19 mouse cellular contexts compared by ENCODE assay signal in genomic region chr7:11617082-11617481, GRCm38 (mm10). TPM values are rescaled to one million over a fixed set of nuclear protein-coding genes. Genes with fewer than 3 reads are reported as not detected.
DNase-seq lines count a peak whose midpoint lies in the region; ATAC-seq and TF ChIP-seq lines count a peak whose summit lies in the region.
"Not testable (repeated sequence)": the region's sequence is repeated elsewhere in the genome, so short reads cannot be mapped to it uniquely, and the experiment has no call there.
"Had no signal": no experiment of that assay in that cellular context is flagged by ENCODE, and none has a peak within 500 bp of the region (broad histone marks: within the 10 kb centered on the region; RNA-seq: fewer than 3 reads in every experiment).

No protein-coding gene starts in this region.

- H3K4me3 ChIP-seq in CH12.LX (replicated peaks in 1 of 3; ENCODE audit: low read depth in 2 of 3, low read length in 2 of 3, poor library complexity in 1 of 3); limb, embryonic 11.5 days (ENCODE audit: low read depth, low read length): not testable (repeated sequence)

- TF ChIP-seq RAD21 in CH12.LX (IDR thresholded peaks at IDR 0.05; ENCODE audit: low read depth, low read length): peak; percentile 34

- not testable (repeated sequence) for H3K79me2 ChIP-seq in CH12.LX (replicated peaks; ENCODE audit: control insufficient read depth, extremely low read depth, insufficient read depth, poor library complexity, severe bottlenecking)

- not testable (repeated sequence) for TF ChIP-seq EP300 in CH12.LX (IDR thresholded peaks at IDR 0.05; ENCODE audit: low read length)

- peak in 1 of 2 experiments; percentile 34; a peak in 2 of 4 replicates for TF ChIP-seq CTCF in CH12.LX (conservative IDR thresholded peaks at IDR 0.05 in 1 of 2, IDR thresholded peaks at IDR 0.05 in 1 of 2; ENCODE audit: low read depth in 2 of 2, low read length in 2 of 2)

- H3K27me3 ChIP-seq in CH12.LX (replicated peaks); limb, embryonic 11.5 days (ENCODE audit: control insufficient read depth, insufficient read depth, low read length): not testable (repeated sequence)

- DNase-seq in CH12.LX (ENCODE audit: extremely low read depth): peak; percentile 3
- DNase-seq in WW6 (ENCODE audit: low read depth, low spot score): peak; percentile 28
- DNase-seq in cerebellum, postnatal 10 days: peak; percentile 1 to 6
- peak; percentile 1 to 2 for DNase-seq in heart, postnatal 10 days
- peak; percentile 1 to 41 for DNase-seq in kidney, adult 8-10 months
- peak; percentile 59 for DNase-seq in limb, embryonic 11.5 days (ENCODE audit: low spot score)
- DNase-seq in neural tube, embryonic 10.5 days (ENCODE audit: extremely low spot score, low spot score): peak; percentile 48
- DNase-seq in thymus, postnatal 14 days: peak; percentile 2

- in situ Hi-C loops in CH12.LX (cut with MboI; ENCODE audit: low pct_ligation_motif_present, low pct_unique_long_range_greater_than_20kb, low sequenced_read_pairs): not testable (repeated sequence)

- intact Hi-C loops in heart, postnatal 10 days (cut with DNase I): not testable (repeated sequence)

- ATAC-seq in limb, embryonic 11.5 days (ENCODE audit: insufficient number of reproducible peaks, low FRiP score, low TSS enrichment, low read depth): not testable (repeated sequence)

- not testable (repeated sequence) for TF ChIP-seq POLR2A in CH12.LX (IDR thresholded peaks at IDR 0.05; ENCODE audit: low read depth, low read length)

- dilution Hi-C loops in CH12.LX (cut with MboI; ENCODE audit: extremely low pct_ligation_motif_present, extremely low pct_unique_long_range_greater_than_20kb, low sequenced_read_pairs): not testable (repeated sequence)

- H3K36me3 ChIP-seq in CH12.LX (replicated peaks in 1 of 2; ENCODE audit: control insufficient read depth in 1 of 2, insufficient read depth in 1 of 2, low read length in 1 of 2); limb, embryonic 11.5 days (ENCODE audit: control insufficient read depth, insufficient read depth, low read length): not testable (repeated sequence)

- not testable (repeated sequence) for H3K4me1 ChIP-seq in CH12.LX (ENCODE audit: control insufficient read depth in 1 of 2, insufficient read depth in 2 of 2); limb, embryonic 11.5 days (ENCODE audit: control insufficient read depth, insufficient read depth, low read length)

- not testable (repeated sequence) for H3K4me2 ChIP-seq in CH12.LX (ENCODE audit: insufficient read depth, low read depth, poor library complexity, severe bottlenecking); limb, embryonic 11.5 days (ENCODE audit: low read depth, severe bottlenecking)

- not testable (repeated sequence) for H3K27ac ChIP-seq in CH12.LX (ENCODE audit: insufficient read depth, low read depth); limb, embryonic 11.5 days (replicated peaks; ENCODE audit: low read depth, low read length)

- H3K9me3 ChIP-seq in CH12.LX (replicated peaks; ENCODE audit: low read length); limb, embryonic 11.5 days (ENCODE audit: control insufficient read depth, low read length): not testable (repeated sequence)

- H3K9ac ChIP-seq in CH12.LX (ENCODE audit: insufficient read depth, low read depth); limb, embryonic 11.5 days (ENCODE audit: low read length): not testable (repeated sequence)

- WGBS in limb, embryonic 11.5 days: 5% methylated on average over 8 of the region's 8 CpGs

RNA-seq across cellular contexts. Expression of gene Zscan4-ps3, which starts 8.0 kb away (rescaled TPM):
- total RNA-seq in CH12.LX (2012; rRNA removed) (not detected in 2 replicates), CH12.LX (2014; rRNA removed) (not detected in 2 replicates)
- polyA plus RNA-seq in CH12.LX (2012; ENCODE audit: insufficient read length, low read depth): not detected in 2 replicates
- not detected for total RNA-seq in heart, postnatal 10 days (2021)
- polyA plus RNA-seq in limb, embryonic 11.5 days (2014; fragmentation: Nextera tagmentation; extraction: Ambion mirVana): not detected in 2 replicates
- total RNA-seq: gastrocnemius, postnatal 36 days; left cerebral cortex, adult 2 months had no signal
- polyA plus RNA-seq: CD4-positive, CD25-positive, alpha-beta regulatory T cell, adult 4 months; frontal cortex, adult 2 months; heart, embryonic 13.5 days; hindbrain, embryonic 14.5 days; large intestine, adult 2 months; liver, embryonic 12.5 days; midbrain, embryonic 14.5 days; neural tube, embryonic 13.5 days; thymus, postnatal 0 days had no signal

Comparison
In these comparisons a context has a peak if more than half of its experiments do, and no peak if none do; other contexts are left out.
1. DNase-seq: peak in every context shown above with its lines; median percentile 59 in limb, embryonic 11.5 days; 48 in neural tube, embryonic 10.5 days; 28 in WW6; 21 in kidney, adult 8-10 months; 4 in cerebellum, postnatal 10 days; 3 in CH12.LX; 2 in thymus, postnatal 14 days; 2 in heart, postnatal 10 days.